Mouse (Mus musculus) spleen, adult 2 months (tissue): ENCODE data around the gene Gse1. TPM values are rescaled to one million over a fixed set of nuclear protein-coding genes. Genes with fewer than 3 reads are reported as not detected.

Experiments used
- DNase-seq, 2 experiments: peaks; one replicate each; pipeline versions ENCODE4 v3.0.0 to v3.0.0-alpha.2; 2012 to 2021; ENCODE audit warnings: low spot score in 2 of 2, low read depth in 1 of 2
- H3K27ac ChIP-seq: fragments of 200-500 bp; 2 replicates; pipeline ENCODE4 v1.5.1; 2012; ENCODE audit warnings: low read length, inconsistent platforms; ENCODE audit not compliant: insufficient read depth
- H3K27me3 ChIP-seq: fragments of 200-500 bp; 2 replicates; pipeline ENCODE4 v1.6.1; 2012; ENCODE audit warnings: mild to moderate bottlenecking, moderate library complexity, low read length, inconsistent platforms; ENCODE audit not compliant: control insufficient read depth, insufficient read depth
- H3K36me3 ChIP-seq: fragments of 200-500 bp; 2 replicates; pipeline ENCODE4 v1.6.1; 2012; ENCODE audit warnings: mild to moderate bottlenecking, low read length, inconsistent platforms; ENCODE audit not compliant: control insufficient read depth, insufficient read depth
- H3K4me1 ChIP-seq: fragments of 200-500 bp; 2 replicates; pipeline ENCODE4 v1.6.1; 2011; ENCODE audit warnings: inconsistent platforms; ENCODE audit not compliant: control insufficient read depth, insufficient read depth, insufficient read length
- H3K4me3 ChIP-seq: fragments of 200-500 bp; 2 replicates; pipeline ENCODE4 v1.5.1; 2011; ENCODE audit warnings: mild to moderate bottlenecking, inconsistent platforms; ENCODE audit not compliant: insufficient read depth, insufficient read length; ENCODE audit errors: extremely low read depth
- CTCF ChIP-seq: fragments of 200-500 bp; IDR thresholded peaks from 2 replicates; pipeline ENCODE4 v1.5.1; 2011; ENCODE audit warnings: mild to moderate bottlenecking, inconsistent platforms; ENCODE audit not compliant: insufficient read depth, insufficient read length, insufficient replicate concordance; ENCODE audit errors: extremely low read depth
- POLR2A ChIP-seq: fragments of 200-500 bp; IDR thresholded peaks from 2 replicates; pipeline ENCODE4 v1.6.1; 2011; ENCODE audit warnings: low read depth, low read length, inconsistent platforms
- WGBS: fragments of 180-500 bp; shearing (Covaris S2); methylation state at CpG from one replicate; pipeline ENCODE4 v1.1.7; 2018; 5-methylcytosine and 5-hydroxymethylcytosine counted together
- polyA plus RNA-seq: library from polyadenylated mRNA; depleted of rRNA; stranded (reverse); fragments of >200 nt; gene quantifications from 2 replicates; pipeline ENCODE4 v1.2.3, GENCODE M21; 2012

Gse1 gene
- polyA plus RNA-seq, 1 experiment, result 39.2 TPM

- DNase-seq, result no peak
- H3K4me1 ChIP-seq, result peaks cover 31% of the 10 kb centered on the region
- no peak overlapping the region for H3K4me3 ChIP-seq
- H3K27ac ChIP-seq, result no peak overlapping the region
- H3K27me3 ChIP-seq, result no peaks in the 10 kb centered on the region
- 13% methylated on average over 6 of the region's 6 CpGs for WGBS
- TF ChIP-seq CTCF, result no peak
- no peak for TF ChIP-seq POLR2A
- H3K36me3 ChIP-seq, result no peaks in the 10 kb centered on the region; the same call in none of the 2 replicates
Measured at GRCm38 (mm10) chr8:120510035-120510416, 281.8 kb downstream of the Gse1 start.

- no peaks in the 10 kb centered on the region for H3K27me3 ChIP-seq
- peaks cover 22% of the 10 kb centered on the region; the same call in 1 of the 2 replicates for H3K4me1 ChIP-seq
- TF ChIP-seq CTCF (no peak), POLR2A (no peak)
- no peaks in the 10 kb centered on the region; the same call in none of the 2 replicates for H3K36me3 ChIP-seq
- H3K27ac ChIP-seq, result no peak overlapping the region
- no peak for DNase-seq
- H3K4me3 ChIP-seq, result no peak overlapping the region
- WGBS, result 69% methylated on average over 5 of the region's 5 CpGs
Measured at GRCm38 (mm10) chr8:120510863-120511457, 282.7 kb downstream of the Gse1 start.

GRCm38 (mm10) chr8:120511737-120512136 lies 283.5 kb downstream of the Gse1 start:
- TF ChIP-seq CTCF, result no peak
- TF ChIP-seq POLR2A, result no peak
- no peak for DNase-seq
- H3K36me3 ChIP-seq, result no peaks in the 10 kb centered on the region; the same call in none of the 2 replicates
- WGBS, result 84% methylated on average over 8 of the region's 8 CpGs
- H3K27me3 ChIP-seq, result no peaks in the 10 kb centered on the region
- no peak overlapping the region for H3K4me3 ChIP-seq
- H3K4me1 ChIP-seq, result peaks cover 14% of the 10 kb centered on the region; the same call in 1 of the 2 replicates
- H3K27ac ChIP-seq, result no peak overlapping the region

DNA sequence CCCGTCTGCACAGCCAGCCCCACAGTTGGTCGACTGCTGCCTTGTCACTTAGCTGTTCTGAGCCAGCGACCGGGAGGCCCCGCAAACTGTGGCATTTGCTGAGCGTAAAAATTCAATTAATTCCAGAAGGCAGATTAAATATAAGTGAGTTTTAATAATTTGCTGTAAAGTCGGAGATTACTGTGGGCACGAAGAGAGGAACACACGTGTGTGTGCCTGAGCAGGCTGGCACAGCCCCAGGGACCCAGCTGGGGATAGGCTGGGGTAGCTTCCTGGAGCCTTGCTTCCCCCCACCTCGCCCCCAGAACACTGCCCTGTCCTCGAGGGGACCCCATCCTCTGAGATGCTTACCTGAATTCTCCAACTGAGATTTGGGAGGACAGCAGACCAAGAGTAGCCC lies 284.1 kb downstream of the Gse1 start:
- no peak for DNase-seq
- no peak overlapping the region for H3K27ac ChIP-seq
- H3K4me1 ChIP-seq, result peaks cover 13% of the 10 kb centered on the region; the same call in 1 of the 2 replicates
- no peak overlapping the region for H3K4me3 ChIP-seq
- H3K27me3 ChIP-seq, result no peaks in the 10 kb centered on the region
- 73% methylated on average over 11 of the region's 11 CpGs for WGBS
- TF ChIP-seq POLR2A, result no peak
- TF ChIP-seq CTCF, result no peak
- H3K36me3 ChIP-seq, result no peaks in the 10 kb centered on the region; the same call in none of the 2 replicates

DNA sequence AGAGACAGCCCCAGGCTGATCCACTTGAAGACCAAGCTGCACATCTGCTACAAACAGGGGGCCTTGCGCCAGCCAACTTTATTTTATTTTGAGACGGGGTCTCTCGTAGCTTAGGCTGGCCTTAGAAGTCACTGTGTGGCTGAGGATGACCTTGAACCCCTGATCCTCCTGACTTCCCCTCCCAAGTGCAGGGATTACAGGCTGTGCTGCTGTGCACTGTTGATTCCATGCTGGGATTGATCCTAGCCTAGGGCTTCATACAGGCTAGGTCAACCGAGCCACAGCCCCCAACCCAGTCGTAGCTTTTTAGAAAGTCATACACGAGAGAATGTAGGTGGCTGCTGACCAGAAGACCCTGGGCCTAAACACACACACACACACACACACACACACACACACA lies 284.9 kb downstream of the Gse1 start:
- H3K27ac ChIP-seq, result no peak overlapping the region
- WGBS, result 87% methylated on average over 6 of the region's 6 CpGs
- no peak for TF ChIP-seq CTCF
- DNase-seq, result no peak
- H3K27me3 ChIP-seq, result no peaks in the 10 kb centered on the region
- peaks cover 13% of the 10 kb centered on the region; the same call in 1 of the 2 replicates for H3K4me1 ChIP-seq
- no peak overlapping the region for H3K4me3 ChIP-seq
- H3K36me3 ChIP-seq, result no peaks in the 10 kb centered on the region; the same call in none of the 2 replicates

DNA sequence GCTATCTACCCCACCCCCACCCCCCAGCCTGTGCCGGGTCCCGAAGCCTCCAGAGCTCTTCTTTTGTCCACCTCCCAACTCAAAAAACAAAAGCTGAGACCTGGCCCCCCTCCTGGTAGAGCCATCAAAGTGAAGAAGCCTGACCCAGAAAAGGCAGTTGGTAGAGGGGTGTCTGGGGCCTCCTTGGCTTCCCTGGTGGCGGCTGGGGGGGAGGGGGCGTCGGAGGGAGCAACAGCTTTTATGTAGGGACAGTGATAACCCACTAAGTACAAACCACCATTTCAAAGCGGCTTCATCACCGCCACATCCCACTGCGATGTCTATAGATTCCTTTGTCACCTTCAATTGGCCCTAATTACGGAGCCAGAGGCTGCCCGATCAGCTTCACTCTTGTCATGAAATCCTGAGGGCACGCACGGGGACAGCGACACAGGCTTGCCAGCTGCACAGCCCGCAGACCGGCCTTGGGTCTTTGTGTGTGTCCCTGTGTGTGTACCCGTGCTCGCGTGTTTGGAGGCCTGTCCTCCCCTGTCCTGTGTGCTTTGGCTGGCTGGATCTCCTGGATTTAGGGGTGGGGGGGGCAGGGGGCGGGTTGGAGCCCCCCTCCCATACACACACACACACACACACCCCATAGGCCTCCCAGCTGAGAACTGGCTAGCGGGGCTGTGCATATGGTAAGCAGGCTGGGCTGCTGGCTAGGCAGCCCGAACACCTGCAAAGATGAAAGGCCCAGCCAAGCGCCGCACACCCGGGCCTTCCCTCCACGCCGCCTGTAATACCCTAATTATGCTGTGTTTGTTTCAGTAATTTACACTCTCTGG lies 285.6 kb downstream of the Gse1 start:
- no peak overlapping the region for H3K27ac ChIP-seq
- peaks cover 13% of the 10 kb centered on the region; the same call in 1 of the 2 replicates for H3K4me1 ChIP-seq
- no peak for DNase-seq
- no peaks in the 10 kb centered on the region; the same call in 1 of the 2 replicates for H3K36me3 ChIP-seq
- WGBS, result 80% methylated on average over 26 of the region's 26 CpGs
- TF ChIP-seq CTCF (no peak), POLR2A (no peak)
- H3K27me3 ChIP-seq, result no peaks in the 10 kb centered on the region
- no peak overlapping the region for H3K4me3 ChIP-seq
